Mouse (Mus musculus) MEL (cell line): ENCODE measurements around the gene Klf13. TPM values are rescaled to one million over a fixed set of nuclear protein-coding genes. Genes with fewer than 3 reads are reported as not detected.

ENCODE experiments used
- DNase-seq: peaks from one replicate; pipeline ENCODE4 v3.0.0; 2011; ENCODE audit warnings: low read depth, low spot score
- H3K27ac ChIP-seq: 2 replicates; pipeline ENCODE4 v1.5.1; 2012; ENCODE audit warnings: low read depth, mild to moderate bottlenecking, control low read depth, low read length, moderate library complexity; ENCODE audit not compliant: control insufficient read depth
- H3K27me3 ChIP-seq, 2 experiments: fragments of 150-350 bp in 1 of 2; sonication (generic) in 1 of 2; 2 replicates each; pipeline ENCODE4 v1.6.1; 2012; ENCODE audit warnings: low read length in 2 of 2, mild to moderate bottlenecking in 2 of 2, improper control_type of control experiment in 1 of 2, moderate library complexity in 1 of 2; ENCODE audit not compliant: insufficient read depth in 2 of 2, control insufficient read depth in 1 of 2
- H3K36me3 ChIP-seq, 2 experiments: 2 replicates each; pipeline ENCODE4 v1.6.1; 2012 to 2014; ENCODE audit warnings: low read length in 2 of 2, improper control_type of control experiment in 1 of 2, inconsistent platforms in 1 of 2, mild to moderate bottlenecking in 1 of 2; ENCODE audit not compliant: insufficient read depth in 2 of 2, control insufficient read depth in 1 of 2
- H3K4me1 ChIP-seq, 2 experiments: fragments of 150-350 bp in 1 of 2; sonication (generic) in 1 of 2; 2 replicates each; pipeline ENCODE4 v1.6.1; 2012; ENCODE audit warnings: low read length in 2 of 2, improper control_type of control experiment in 1 of 2, mild to moderate bottlenecking in 1 of 2; ENCODE audit not compliant: insufficient read depth in 2 of 2, control insufficient read depth in 1 of 2
- H3K4me3 ChIP-seq, 2 experiments: fragments of 150-350 bp in 1 of 2; sonication (generic) in 1 of 2; 2 replicates each; pipeline ENCODE4 v1.5.1; 2012; ENCODE audit warnings: low read depth in 2 of 2, low read length in 2 of 2, mild to moderate bottlenecking in 2 of 2, moderate library complexity in 2 of 2, control low read depth in 1 of 2, improper control_type of control experiment in 1 of 2; ENCODE audit not compliant: control insufficient read depth in 1 of 2, insufficient read depth in 1 of 2
- H3K79me2 ChIP-seq: 2 replicates; pipeline ENCODE4 v1.6.1; 2012; ENCODE audit warnings: mild to moderate bottlenecking, low read length, moderate library complexity; ENCODE audit not compliant: control insufficient read depth, poor library complexity, insufficient read depth
- H3K9ac ChIP-seq: 2 replicates; pipeline ENCODE4 v1.6.1; 2012; ENCODE audit warnings: low read depth, mild to moderate bottlenecking, control low read depth, low read length, moderate library complexity; ENCODE audit not compliant: control insufficient read depth, poor library complexity, severe bottlenecking
- H3K9me3 ChIP-seq: fragments of 150-350 bp; sonication (generic); replicated peaks from 2 replicates; pipeline ENCODE4 v1.6.1; 2012; ENCODE audit warnings: mild to moderate bottlenecking, low read length, improper control_type of control experiment, moderate library complexity; ENCODE audit not compliant: insufficient read depth
- CHD1 ChIP-seq: IDR thresholded peaks from 2 replicates; pipeline ENCODE4 v1.6.1; 2012; ENCODE audit warnings: low read depth, mild to moderate bottlenecking, inconsistent platforms, low read length, improper control_type of control experiment
- CHD2 ChIP-seq: IDR thresholded peaks from 2 replicates; pipeline ENCODE4 v1.6.1; 2011; ENCODE audit warnings: low read length, improper control_type of control experiment
- E2F4 ChIP-seq: IDR thresholded peaks from 2 replicates; pipeline ENCODE4 v1.6.1; 2011; ENCODE audit warnings: low read depth, low read length, improper control_type of control experiment, borderline replicate concordance
- ELF1 ChIP-seq: IDR thresholded peaks from 2 replicates; pipeline ENCODE4 v1.6.1; 2014; ENCODE audit warnings: low read depth, mild to moderate bottlenecking, inconsistent platforms, low read length, improper control_type of control experiment, moderate library complexity
- EP300 ChIP-seq, 2 experiments: IDR thresholded peaks; 2 replicates each; pipeline ENCODE4 v1.6.1; 2011; ENCODE audit warnings: improper control_type of control experiment in 2 of 2, low read length in 2 of 2, low read depth in 1 of 2, mild to moderate bottlenecking in 1 of 2
- ETS1 ChIP-seq: IDR thresholded peaks from 2 replicates; pipeline ENCODE4 v1.6.1; 2012; ENCODE audit warnings: low read depth, mild to moderate bottlenecking, inconsistent platforms, low read length, improper control_type of control experiment, moderate library complexity
- GATA1 ChIP-seq: IDR thresholded peaks from 2 replicates; pipeline ENCODE4 v1.6.1; 2011; ENCODE audit warnings: low read depth, low read length, improper control_type of control experiment
- HCFC1 ChIP-seq: IDR thresholded peaks from 2 replicates; pipeline ENCODE4 v1.6.1; 2012; ENCODE audit warnings: low read depth, mild to moderate bottlenecking, inconsistent platforms, low read length, improper control_type of control experiment, moderate library complexity
- JUND ChIP-seq: IDR thresholded peaks from 2 replicates; pipeline ENCODE4 v1.6.1; 2011; ENCODE audit warnings: low read depth, mild to moderate bottlenecking, improper control_type of control experiment, low read length
- MAFK ChIP-seq: IDR thresholded peaks from 2 replicates; pipeline ENCODE4 v1.6.1; 2011; ENCODE audit warnings: low read depth, mild to moderate bottlenecking, low read length, improper control_type of control experiment, borderline replicate concordance
- MEF2A ChIP-seq: IDR thresholded peaks from 2 replicates; pipeline ENCODE4 v1.6.1; 2014; ENCODE audit warnings: low read depth, mild to moderate bottlenecking, inconsistent platforms, low read length, improper control_type of control experiment; ENCODE audit not compliant: poor library complexity, insufficient replicate concordance, severe bottlenecking; ENCODE audit errors: extremely low read depth
- MYB ChIP-seq: IDR thresholded peaks from 2 replicates; pipeline ENCODE4 v1.6.1; 2011; ENCODE audit warnings: mild to moderate bottlenecking, low read depth, low read length, improper control_type of control experiment
- NELFE ChIP-seq: IDR thresholded peaks from 2 replicates; pipeline ENCODE4 v1.6.1; 2011; ENCODE audit warnings: low read depth, low read length, improper control_type of control experiment
- NRF1 ChIP-seq: IDR thresholded peaks from 2 replicates; pipeline ENCODE4 v1.6.1; 2014; ENCODE audit warnings: low read depth, mild to moderate bottlenecking, inconsistent platforms, low read length, improper control_type of control experiment, moderate library complexity; ENCODE audit not compliant: poor library complexity, insufficient read depth, severe bottlenecking
- POLR2AphosphoS5 ChIP-seq: IDR thresholded peaks from 2 replicates; pipeline ENCODE4 v1.6.1; 2012; ENCODE audit warnings: low read depth, borderline replicate concordance, mild to moderate bottlenecking, inconsistent platforms, low read length, moderate library complexity, mixed read lengths
- SIN3A ChIP-seq: IDR thresholded peaks from 2 replicates; pipeline ENCODE4 v1.6.1; 2012; ENCODE audit warnings: low read length, improper control_type of control experiment, inconsistent platforms
- SMC3 ChIP-seq: IDR thresholded peaks from 2 replicates; pipeline ENCODE4 v1.6.1; 2011; ENCODE audit warnings: low read depth, low read length, improper control_type of control experiment
- USF1 ChIP-seq: IDR thresholded peaks from 2 replicates; pipeline ENCODE4 v1.6.1; 2014; ENCODE audit warnings: low read depth, mild to moderate bottlenecking, inconsistent platforms, low read length, improper control_type of control experiment, moderate library complexity
- ZC3H11A ChIP-seq: IDR thresholded peaks from 2 replicates; pipeline ENCODE4 v1.6.1; 2012; ENCODE audit warnings: low read depth, mild to moderate bottlenecking, inconsistent platforms, low read length, improper control_type of control experiment
- ZKSCAN1 ChIP-seq: IDR thresholded peaks from 2 replicates; pipeline ENCODE4 v1.6.1; 2012; ENCODE audit warnings: low read depth, mild to moderate bottlenecking, inconsistent platforms, low read length, improper control_type of control experiment, moderate library complexity
- ZMIZ1 ChIP-seq: IDR thresholded peaks from 2 replicates; pipeline ENCODE4 v1.6.1; 2012; ENCODE audit warnings: low read depth, mild to moderate bottlenecking, inconsistent platforms, low read length, improper control_type of control experiment, moderate library complexity
- polyA plus RNA-seq, 2 experiments: library from polyadenylated mRNA; stranded (reverse) in 1 of 2; unstranded in 1 of 2; fragments of >175 nt in 1 of 2; fragments of >200 nt in 1 of 2; gene quantifications; 2 replicates each; pipeline versions ENCODE4 v1.2.1 to v1.2.4; 2012; ENCODE audit warnings: low replicate concordance in 2 of 2, low read depth in 1 of 2; ENCODE audit not compliant: insufficient read length in 2 of 2, insufficient read depth in 1 of 2, missing spikeins in 1 of 2
- total RNA-seq: library from RNA; depleted of rRNA; stranded (reverse); fragments of 300-350 nt; gene quantifications from 2 replicates; pipeline ENCODE4 v1.2.3, GENCODE M21; 2012

Klf13 gene
- total and polyA plus RNA-seq, 3 experiments: 21.6 to 118 (median 26.9) TPM

DNA sequence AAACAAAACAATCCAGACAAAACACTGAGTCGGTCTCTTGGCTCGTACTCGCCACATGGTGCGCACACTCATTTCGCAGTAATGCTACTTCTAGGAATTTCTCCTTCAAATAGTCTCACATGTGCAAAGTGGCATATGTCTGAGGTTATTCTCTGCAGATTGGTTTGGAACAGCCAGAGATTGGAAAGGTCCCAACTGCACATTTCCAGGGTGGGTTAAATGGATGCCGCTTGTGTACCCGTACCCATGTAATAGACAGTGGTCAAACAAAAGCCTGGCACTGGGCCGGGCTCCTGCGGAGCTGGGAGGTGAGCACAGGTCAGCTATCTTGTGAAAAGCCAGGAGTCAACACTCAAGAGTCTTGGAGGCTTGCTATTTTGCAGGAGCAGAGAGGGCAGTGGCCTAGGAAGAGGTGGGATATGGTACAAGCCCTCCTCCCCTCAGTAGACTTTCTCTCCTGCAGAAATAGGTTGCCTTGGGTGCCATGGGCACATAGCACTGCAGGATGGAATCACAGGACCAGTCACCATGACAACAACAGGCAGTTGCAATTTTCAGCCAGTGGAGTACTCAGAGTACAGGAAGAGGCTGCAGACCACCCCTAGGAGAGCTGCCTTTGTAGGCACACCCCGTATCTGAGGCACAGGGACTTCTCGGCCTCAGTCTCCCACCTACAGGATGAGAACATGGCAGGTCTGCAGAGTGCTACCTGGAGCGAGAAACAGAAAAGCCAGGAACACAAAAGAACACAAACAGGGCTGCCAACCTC is 19.3 kb upstream of the Klf13 start:
- Histone ChIP-seq H3K36me3 (peaks cover 0 to 3% of the 10 kb centered on the region in 2 experiments; a peak in 1 of 4 replicates), H3K4me3 (no peak overlapping the region), H3K9ac (no peak overlapping the region), H3K4me1 (peaks cover 8 to 18% of the 10 kb centered on the region in 2 experiments; a peak in 3 of 4 replicates), H3K79me2 (no peaks in the 10 kb centered on the region), H3K27me3 (no peaks in the 10 kb centered on the region), H3K27ac (no peak overlapping the region), H3K9me3 (no peaks in the 10 kb centered on the region)
- DNase-seq: no peak
- no peak for TF ChIP-seq MAFK
- TF ChIP-seq ZC3H11A: no peak

- Histone ChIP-seq H3K4me3 (no peak overlapping the region), H3K4me1 (peaks cover 13 to 27% of the 10 kb centered on the region in 2 experiments; a peak in 3 of 4 replicates), H3K27ac (no peak overlapping the region)
- no peak for TF ChIP-seq CHD1
- TF ChIP-seq NRF1: no peak
- TF ChIP-seq MAFK: no peak
- no peak for TF ChIP-seq NELFE
- TF ChIP-seq, all 39 proteins: peak for 0
- Histone ChIP-seq H3K36me3 (peaks cover 0 to 11% of the 10 kb centered on the region in 2 experiments; a peak in 2 of 4 replicates), H3K27me3 (no peaks in the 10 kb centered on the region), H3K9ac (no peak overlapping the region), H3K9me3 (no peaks in the 10 kb centered on the region), H3K79me2 (no peaks in the 10 kb centered on the region)
- DNase-seq: no peak
Measured at GRCm38 (mm10) chr7:63956981-63957713, 18.4 kb upstream of the Klf13 start.

DNA sequence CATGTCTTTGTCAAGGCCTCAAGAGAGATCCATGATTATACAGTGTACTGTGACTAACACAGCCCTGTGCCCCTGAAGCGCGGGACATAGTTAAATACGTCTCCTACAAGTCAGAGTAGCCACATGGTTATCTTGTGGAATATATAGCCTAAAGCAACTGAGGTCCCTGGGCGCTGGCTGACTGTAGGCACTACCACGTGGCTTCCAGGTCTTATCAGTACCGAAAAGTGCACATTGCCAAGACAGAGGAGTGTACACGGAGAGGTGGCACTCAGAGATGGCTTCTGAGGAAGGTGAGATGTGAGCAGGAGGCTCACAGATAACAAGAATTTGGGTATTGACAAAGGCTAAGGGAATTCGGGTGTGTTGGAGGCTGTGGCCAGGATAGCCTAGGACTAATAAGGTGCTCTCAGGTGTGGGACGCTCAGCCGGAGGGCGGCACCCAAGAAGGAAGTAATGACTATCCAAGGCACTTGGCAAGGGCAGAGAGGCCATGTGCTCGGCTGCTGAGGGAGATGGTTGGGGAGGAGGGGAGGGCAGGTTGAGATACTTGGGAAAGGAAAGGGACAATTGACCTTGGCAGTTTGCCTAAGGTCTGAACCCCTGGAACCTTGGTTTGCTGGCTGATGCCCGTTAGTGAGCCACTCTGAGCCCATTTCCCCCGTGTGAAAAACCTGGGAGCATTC is 17.6 kb upstream of the Klf13 start:
- H3K4me3 ChIP-seq: no peak overlapping the region
- H3K79me2 ChIP-seq: no peaks in the 10 kb centered on the region
- DNase-seq: peak; percentile 49
- no peak overlapping the region for H3K27ac ChIP-seq
- no peaks in the 10 kb centered on the region for H3K9me3 ChIP-seq
- H3K9ac ChIP-seq: no peak overlapping the region
- H3K4me1 ChIP-seq: peaks cover 17 to 36% of the 10 kb centered on the region in 2 experiments; a peak in 3 of 4 replicates
- H3K36me3 ChIP-seq: peaks cover 0 to 16% of the 10 kb centered on the region in 2 experiments; a peak in 2 of 4 replicates
- no peaks in the 10 kb centered on the region for H3K27me3 ChIP-seq
- TF ChIP-seq SMC3 (no peak), SIN3A (no peak), ETS1 (0 out of 2 replicates have a peak, but pooled peaks have one; percentile 11), USF1 (no peak), ZKSCAN1 (no peak), ZC3H11A (no peak), CHD1 (no peak), EP300 (IDR thresholded peaks at IDR 0.05; ENCODE audit: low read depth in 1 of 2, low read length in 2 of 2) (peak in 1 of 2 experiments; percentile 43; a peak in 3 of 4 replicates), MEF2A (no peak), MAFK (no peak), ELF1 (no peak), E2F4 (no peak), JUND (no peak), POLR2AphosphoS5 (no peak), ZMIZ1 (no peak), MYB (no peak), CHD2 (no peak), HCFC1 (no peak), GATA1 (peak; percentile 47; the same call in 1 of the 2 replicates)
